Mouse (Mus musculus): Measurements from ENCODE around the gene Gm10271. TPM values are rescaled to one million over a fixed set of nuclear protein-coding genes. Genes with fewer than 3 reads are reported as not detected.
A peak's percentile ranks its signal among the peaks of the same experiment; 100 is the strongest.

The Gm10271 gene
- polyA plus RNA-seq, 1 experiment from 2014 or later: not detected

GRCm38 (mm10) chr10:116949111-116950008 lies 23.0 kb downstream of the Gm10271 start:
- peak overlapping the region; percentile 88 for H3K4me2 ChIP-seq (ENCODE audit: low read length)
- peak overlapping the region; percentile 87 for H3K4me3 ChIP-seq (ENCODE audit: low read depth, low read length)
- no peaks in the 10 kb centered on the region for H3K36me3 ChIP-seq (ENCODE audit: control insufficient read depth, insufficient read depth, low read length)
- no peaks in the 10 kb centered on the region for H3K27me3 ChIP-seq (ENCODE audit: control insufficient read depth, insufficient read depth, low read depth, low read length)
- under 1% methylated on average over 43 of the region's 44 CpGs for WGBS
- H3K9ac ChIP-seq (ENCODE audit: low read depth, low read length): peak overlapping the region; percentile 81
- H3K4me1 ChIP-seq (ENCODE audit: control insufficient read depth, insufficient read depth, low read length): peaks cover 17% of the 10 kb centered on the region
- peak; percentile 52 for ATAC-seq
- peak overlapping the region; percentile 88 for H3K27ac ChIP-seq (ENCODE audit: low read length)
- H3K9me3 ChIP-seq (replicated peaks; ENCODE audit: control insufficient read depth, low read length, poor library complexity, severe bottlenecking): no peaks in the 10 kb centered on the region

GRCm38 (mm10) chr10:116948414-116948813 lies 24.0 kb downstream of the Gm10271 start:
- Histone ChIP-seq H3K27me3 (ENCODE audit: control insufficient read depth, insufficient read depth, low read depth, low read length) (no peaks in the 10 kb centered on the region), H3K9ac (ENCODE audit: low read depth, low read length) (no peak overlapping the region), H3K27ac (ENCODE audit: low read length) (no peak overlapping the region), H3K9me3 (replicated peaks; ENCODE audit: control insufficient read depth, low read length, poor library complexity, severe bottlenecking) (no peaks in the 10 kb centered on the region), H3K4me1 (ENCODE audit: control insufficient read depth, insufficient read depth, low read length) (peaks cover 17% of the 10 kb centered on the region), H3K4me3 (ENCODE audit: low read depth, low read length) (no peak overlapping the region), H3K36me3 (ENCODE audit: control insufficient read depth, insufficient read depth, low read length) (no peaks in the 10 kb centered on the region), H3K4me2 (ENCODE audit: low read length) (peak overlapping the region; percentile 88)
- WGBS: 76% methylated on average over 9 of the region's 9 CpGs
- ATAC-seq: no peak

GRCm38 (mm10) chr10:116944940-116945339 lies 27.5 kb downstream of the Gm10271 start:
- ATAC-seq: no peak
- Histone ChIP-seq H3K9ac (ENCODE audit: low read depth, low read length) (no peak overlapping the region), H3K36me3 (ENCODE audit: control insufficient read depth, insufficient read depth, low read length) (peaks cover 3% of the 10 kb centered on the region; the same call in 1 of the 2 replicates), H3K4me2 (ENCODE audit: low read length) (no peak overlapping the region), H3K4me1 (ENCODE audit: control insufficient read depth, insufficient read depth, low read length) (peaks cover 13% of the 10 kb centered on the region), H3K9me3 (replicated peaks; ENCODE audit: control insufficient read depth, low read length, poor library complexity, severe bottlenecking) (0 out of 2 replicates have a peak, but pooled peaks cover 2% of the 10 kb centered on the region), H3K27ac (ENCODE audit: low read length) (no peak overlapping the region), H3K4me3 (ENCODE audit: low read depth, low read length) (no peak overlapping the region), H3K27me3 (ENCODE audit: control insufficient read depth, insufficient read depth, low read depth, low read length) (no peaks in the 10 kb centered on the region)
- WGBS: 77% methylated on average over 10 of the region's 10 CpGs

DNA sequence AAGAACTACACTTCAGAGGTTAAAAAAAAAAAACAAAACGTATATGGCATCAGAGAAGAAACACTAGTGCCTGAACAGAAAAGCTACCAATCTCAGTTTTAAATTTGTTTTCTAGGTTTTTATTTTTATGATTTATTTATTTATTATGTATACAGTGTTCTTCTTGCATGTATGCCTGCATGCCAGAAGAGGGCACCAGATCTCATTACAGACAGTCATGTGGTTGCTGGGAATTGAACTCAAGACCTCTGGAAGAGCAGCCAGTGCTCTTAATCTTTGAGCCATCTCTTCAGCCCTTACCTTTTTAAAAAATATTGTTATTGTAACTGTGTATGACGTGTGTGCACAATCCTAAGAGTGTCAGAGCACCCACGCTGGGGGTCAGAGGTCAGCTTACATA lies 28.3 kb downstream of the Gm10271 start:
- no peak overlapping the region for H3K4me2 ChIP-seq (ENCODE audit: low read length)
- no peak for ATAC-seq
- H3K27ac ChIP-seq (ENCODE audit: low read length): no peak overlapping the region
- WGBS: 89% methylated on average over 3 of the region's 3 CpGs
- peaks cover 12% of the 10 kb centered on the region for H3K4me1 ChIP-seq (ENCODE audit: control insufficient read depth, insufficient read depth, low read length)
- H3K9ac ChIP-seq (ENCODE audit: low read depth, low read length): no peak overlapping the region
- H3K4me3 ChIP-seq (ENCODE audit: low read depth, low read length): no peak overlapping the region
- 0 out of 2 replicates have a peak, but pooled peaks cover 2% of the 10 kb centered on the region for H3K9me3 ChIP-seq (replicated peaks; ENCODE audit: control insufficient read depth, low read length, poor library complexity, severe bottlenecking)
- H3K27me3 ChIP-seq (ENCODE audit: control insufficient read depth, insufficient read depth, low read depth, low read length): no peaks in the 10 kb centered on the region
- peaks cover 4% of the 10 kb centered on the region; the same call in 1 of the 2 replicates for H3K36me3 ChIP-seq (ENCODE audit: control insufficient read depth, insufficient read depth, low read length)

DNA sequence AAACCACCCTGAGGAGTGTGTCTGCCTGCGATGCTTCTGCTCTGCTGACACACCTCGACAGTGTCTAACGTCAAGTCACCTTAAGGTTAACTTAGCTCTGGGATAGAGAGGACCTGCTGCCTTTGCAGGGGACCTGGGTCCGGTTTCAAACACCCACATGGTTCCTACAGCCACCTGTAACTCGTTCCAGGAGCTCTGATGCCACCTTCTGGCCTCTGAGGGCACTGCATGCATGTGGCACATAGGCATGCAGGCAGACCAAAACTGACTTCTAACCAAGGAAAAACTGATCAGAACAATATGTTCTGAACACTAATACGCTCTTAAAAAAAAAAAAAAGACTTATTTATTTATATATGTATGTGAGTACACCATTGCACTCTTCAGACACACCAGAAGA lies 29.4 kb downstream of the Gm10271 start:
- Histone ChIP-seq H3K4me1 (ENCODE audit: control insufficient read depth, insufficient read depth, low read length) (0 out of 2 replicates have a peak, but pooled peaks cover 1% of the 10 kb centered on the region), H3K27me3 (ENCODE audit: control insufficient read depth, insufficient read depth, low read depth, low read length) (no peaks in the 10 kb centered on the region), H3K27ac (ENCODE audit: low read length) (no peak overlapping the region), H3K9me3 (replicated peaks; ENCODE audit: control insufficient read depth, low read length, poor library complexity, severe bottlenecking) (0 out of 2 replicates have a peak, but pooled peaks cover 2% of the 10 kb centered on the region), H3K4me3 (ENCODE audit: low read depth, low read length) (no peak overlapping the region), H3K9ac (ENCODE audit: low read depth, low read length) (no peak overlapping the region), H3K4me2 (ENCODE audit: low read length) (no peak overlapping the region), H3K36me3 (ENCODE audit: control insufficient read depth, insufficient read depth, low read length) (peaks cover 12% of the 10 kb centered on the region)
- WGBS: 94% methylated on average over 6 of the region's 6 CpGs
- ATAC-seq: no peak

- no peak overlapping the region for H3K4me3 ChIP-seq (ENCODE audit: low read depth, low read length)
- no peak overlapping the region for H3K4me2 ChIP-seq (ENCODE audit: low read length)
- no peak overlapping the region for H3K9ac ChIP-seq (ENCODE audit: low read depth, low read length)
- peaks cover 20% of the 10 kb centered on the region for H3K36me3 ChIP-seq (ENCODE audit: control insufficient read depth, insufficient read depth, low read length)
- WGBS: 55% methylated on average over 12 of the region's 12 CpGs
- H3K27ac ChIP-seq (ENCODE audit: low read length): no peak overlapping the region
- no peak for ATAC-seq
- H3K27me3 ChIP-seq (ENCODE audit: control insufficient read depth, insufficient read depth, low read depth, low read length): no peaks in the 10 kb centered on the region
- no peaks in the 10 kb centered on the region for H3K4me1 ChIP-seq (ENCODE audit: control insufficient read depth, insufficient read depth, low read length)
- H3K9me3 ChIP-seq (replicated peaks; ENCODE audit: control insufficient read depth, low read length, poor library complexity, severe bottlenecking): no peaks in the 10 kb centered on the region
These were observed 37.4 kb downstream of the Gm10271 start for GRCm38 (mm10) chr10:116935028-116935427.

DNA sequence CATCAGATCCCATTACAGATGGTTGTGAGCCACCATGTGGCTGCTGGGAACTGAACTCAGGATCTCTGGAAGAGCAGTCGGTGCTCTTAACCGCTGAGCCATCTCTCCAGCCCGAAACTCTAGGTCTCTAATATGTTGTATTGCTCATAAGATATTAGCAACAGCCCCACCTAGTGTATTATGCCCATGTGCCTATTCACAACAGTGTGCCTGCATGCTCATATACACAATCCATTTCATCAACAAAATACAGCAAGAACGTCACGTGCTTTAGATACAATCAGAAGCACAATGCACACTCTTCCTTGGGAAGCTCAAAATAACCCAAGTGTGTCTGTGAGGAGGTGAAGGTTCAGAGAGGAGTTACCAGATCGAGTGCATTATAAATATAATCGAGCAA lies 38.6 kb downstream of the Gm10271 start:
- ATAC-seq: no peak
- Histone ChIP-seq H3K27me3 (ENCODE audit: control insufficient read depth, insufficient read depth, low read depth, low read length) (no peaks in the 10 kb centered on the region), H3K4me2 (ENCODE audit: low read length) (no peak overlapping the region), H3K36me3 (ENCODE audit: control insufficient read depth, insufficient read depth, low read length) (peaks cover 15% of the 10 kb centered on the region), H3K9ac (ENCODE audit: low read depth, low read length) (no peak overlapping the region), H3K4me1 (ENCODE audit: control insufficient read depth, insufficient read depth, low read length) (no peaks in the 10 kb centered on the region), H3K4me3 (ENCODE audit: low read depth, low read length) (no peak overlapping the region), H3K27ac (ENCODE audit: low read length) (no peak overlapping the region), H3K9me3 (replicated peaks; ENCODE audit: control insufficient read depth, low read length, poor library complexity, severe bottlenecking) (no peaks in the 10 kb centered on the region)
- WGBS: 94% methylated on average over 7 of the region's 7 CpGs

DNA sequence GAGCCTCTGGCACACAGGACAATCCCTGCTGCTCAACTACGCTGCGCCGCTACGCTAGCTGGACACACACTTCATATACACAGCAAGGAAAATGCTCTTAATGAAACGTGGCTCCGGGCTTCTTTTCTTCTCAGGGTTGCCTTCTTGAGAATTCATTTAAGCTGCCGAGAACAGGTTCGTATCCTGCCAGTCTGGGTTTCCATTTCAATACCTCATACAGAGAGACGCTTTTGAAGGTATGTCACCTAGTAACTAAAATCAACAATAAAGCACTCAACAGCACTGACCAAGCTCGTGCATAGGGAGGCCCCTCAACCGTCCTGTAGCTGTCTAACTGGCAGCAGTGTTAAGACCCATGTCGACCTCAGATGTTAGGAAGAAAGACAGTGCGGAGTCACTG lies 40.0 kb downstream of the Gm10271 start:
- no peak overlapping the region for H3K27ac ChIP-seq (ENCODE audit: low read length)
- peaks cover 10% of the 10 kb centered on the region for H3K36me3 ChIP-seq (ENCODE audit: control insufficient read depth, insufficient read depth, low read length)
- H3K4me2 ChIP-seq (ENCODE audit: low read length): no peak overlapping the region
- no peaks in the 10 kb centered on the region for H3K27me3 ChIP-seq (ENCODE audit: control insufficient read depth, insufficient read depth, low read depth, low read length)
- H3K4me3 ChIP-seq (ENCODE audit: low read depth, low read length): no peak overlapping the region
- H3K4me1 ChIP-seq (ENCODE audit: control insufficient read depth, insufficient read depth, low read length): no peaks in the 10 kb centered on the region
- H3K9ac ChIP-seq (ENCODE audit: low read depth, low read length): no peak overlapping the region
- WGBS: 85% methylated on average over 13 of the region's 13 CpGs
- ATAC-seq: no peak
- no peaks in the 10 kb centered on the region for H3K9me3 ChIP-seq (replicated peaks; ENCODE audit: control insufficient read depth, low read length, poor library complexity, severe bottlenecking)

- Histone ChIP-seq H3K4me1 (ENCODE audit: control insufficient read depth, insufficient read depth, low read length) (no peaks in the 10 kb centered on the region), H3K4me2 (ENCODE audit: low read length) (no peak overlapping the region), H3K4me3 (ENCODE audit: low read depth, low read length) (no peak overlapping the region), H3K36me3 (ENCODE audit: control insufficient read depth, insufficient read depth, low read length) (peaks cover 7% of the 10 kb centered on the region; the same call in 1 of the 2 replicates), H3K9me3 (replicated peaks; ENCODE audit: control insufficient read depth, low read length, poor library complexity, severe bottlenecking) (no peaks in the 10 kb centered on the region), H3K9ac (ENCODE audit: low read depth, low read length) (no peak overlapping the region), H3K27me3 (ENCODE audit: control insufficient read depth, insufficient read depth, low read depth, low read length) (no peaks in the 10 kb centered on the region), H3K27ac (ENCODE audit: low read length) (no peak overlapping the region)
- ATAC-seq: no peak
- 90% methylated on average over 15 of the region's 15 CpGs for WGBS
These were observed 40.8 kb downstream of the Gm10271 start for GRCm38 (mm10) chr10:116931497-116932179.
